Mouse (Mus musculus) liver, adult 2 months (tissue): ENCODE results near the gene Igf1r. TPM values are rescaled to one million over a fixed set of nuclear protein-coding genes. Genes with fewer than 3 reads are reported as not detected.

Source experiments
- DNase-seq: peaks from one replicate; pipeline ENCODE4 v3.0.0-alpha.2; 2011; ENCODE audit warnings: low read depth, low spot score; ENCODE audit errors: extremely low read depth
- H3K27ac ChIP-seq: fragments of 200-500 bp; replicated peaks from 2 replicates; pipeline ENCODE4 v1.5.1; 2012; ENCODE audit warnings: low read depth, mild to moderate bottlenecking, control low read depth, inconsistent platforms, low read length; ENCODE audit not compliant: insufficient read depth
- H3K27me3 ChIP-seq: fragments of 200-500 bp; 2 replicates; pipeline ENCODE4 v1.6.1; 2012; ENCODE audit warnings: mild to moderate bottlenecking, moderate library complexity, low read length, inconsistent platforms; ENCODE audit not compliant: control insufficient read depth, insufficient read depth
- H3K36me3 ChIP-seq: fragments of 200-500 bp; 2 replicates; pipeline ENCODE4 v1.6.1; 2012; ENCODE audit warnings: low read length, inconsistent platforms; ENCODE audit not compliant: control insufficient read depth, insufficient read depth
- H3K4me1 ChIP-seq: fragments of 200-500 bp; 2 replicates; pipeline ENCODE4 v1.6.1; 2011; ENCODE audit warnings: low read length; ENCODE audit not compliant: control insufficient read depth, insufficient read depth
- H3K4me3 ChIP-seq: fragments of 200-500 bp; 2 replicates; pipeline ENCODE4 v1.5.1; 2011; ENCODE audit warnings: low read depth, mild to moderate bottlenecking, control low read depth, low read length, moderate library complexity; ENCODE audit not compliant: insufficient read depth
- H3K79me2 ChIP-seq: fragments of 200-500 bp; 2 replicates; pipeline ENCODE4 v1.6.1; 2012; ENCODE audit warnings: inconsistent platforms, mild to moderate bottlenecking, low read length, moderate library complexity; ENCODE audit not compliant: control insufficient read depth, insufficient read depth
- H3K9ac ChIP-seq: fragments of 200-500 bp; 2 replicates; pipeline ENCODE4 v1.6.1; 2012; ENCODE audit warnings: low read depth, mild to moderate bottlenecking, control low read depth, inconsistent platforms, low read length
- CTCF ChIP-seq: fragments of 200-500 bp; IDR thresholded peaks from 2 replicates; pipeline ENCODE4 v1.5.1; 2011; ENCODE audit warnings: low read depth, low read length, control low read depth
- POLR2A ChIP-seq: fragments of 200-500 bp; IDR thresholded peaks from 2 replicates; pipeline ENCODE4 v1.6.1; 2011; ENCODE audit warnings: low read length, control low read depth; ENCODE audit not compliant: insufficient read depth; ENCODE audit errors: extremely low read depth
- WGBS: fragments of 180-500 bp; shearing (Covaris S2); methylation state at CpG from one replicate; pipeline ENCODE4 v1.1.7; 2018; 5-methylcytosine and 5-hydroxymethylcytosine counted together
- polyA plus RNA-seq: library from polyadenylated mRNA; depleted of rRNA; stranded (reverse); fragments of >200 nt; gene quantifications from 2 replicates; pipeline ENCODE4 v1.2.3, GENCODE M21; 2012
- total RNA-seq: library from RNA; depleted of rRNA; stranded (reverse); fragments of >200 nt; gene quantifications from 2 replicates; pipeline ENCODE4 v1.2.3, GENCODE M21; 2014

The Igf1r gene
- total and polyA plus RNA-seq, 2 experiments: 0.50 to 1.2 TPM

DNA sequence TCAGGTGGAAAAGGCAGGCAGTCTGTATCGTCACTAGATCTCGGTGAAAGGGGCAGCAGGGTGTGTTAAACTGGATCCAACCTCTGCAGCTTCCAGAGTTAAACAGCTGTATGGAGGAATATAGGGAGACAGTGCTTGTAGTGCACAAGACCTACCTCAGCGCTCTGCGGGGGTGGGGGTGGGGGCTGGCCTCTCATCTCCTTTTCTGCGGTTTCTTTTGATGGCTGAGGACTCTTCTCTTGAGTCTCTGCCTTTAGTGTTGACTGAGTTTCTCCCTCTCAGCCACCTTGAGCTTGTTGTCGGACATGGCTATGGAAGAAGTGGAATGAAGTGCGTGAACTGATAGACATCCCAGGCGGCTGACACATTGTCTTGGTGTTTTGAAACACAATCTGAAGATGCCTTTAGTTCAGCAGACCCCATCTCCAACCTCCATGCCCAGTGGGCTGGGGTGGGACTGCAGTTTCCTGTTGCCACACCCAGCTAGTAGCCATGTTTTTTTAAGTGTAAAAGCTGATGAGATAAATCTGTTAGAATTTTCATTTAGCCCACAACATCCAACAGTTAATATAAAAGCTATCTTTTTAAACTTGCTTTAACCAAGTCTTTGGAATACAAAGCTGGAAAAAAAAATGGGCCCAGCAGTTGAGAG lies 253.3 kb downstream of the Igf1r start:
- WGBS: 93% methylated on average over 8 of the region's 8 CpGs
- Histone ChIP-seq H3K36me3 (no peaks in the 10 kb centered on the region), H3K9ac (no peak overlapping the region), H3K27me3 (no peaks in the 10 kb centered on the region), H3K27ac (no peak overlapping the region), H3K4me3 (no peak overlapping the region), H3K4me1 (no peaks in the 10 kb centered on the region), H3K79me2 (no peaks in the 10 kb centered on the region)
- no peak for TF ChIP-seq CTCF
- TF ChIP-seq POLR2A: no peak
- no peak for DNase-seq

GRCm38 (mm10) chr7:68209039-68209438 lies 256.4 kb downstream of the Igf1r start:
- 85% methylated on average over 6 of the region's 6 CpGs for WGBS
- Histone ChIP-seq H3K4me3 (no peak overlapping the region), H3K79me2 (no peaks in the 10 kb centered on the region), H3K27me3 (no peaks in the 10 kb centered on the region), H3K9ac (no peak overlapping the region), H3K27ac (no peak overlapping the region), H3K4me1 (no peaks in the 10 kb centered on the region), H3K36me3 (no peaks in the 10 kb centered on the region)
- no peak for DNase-seq
- no peak for TF ChIP-seq CTCF

DNA sequence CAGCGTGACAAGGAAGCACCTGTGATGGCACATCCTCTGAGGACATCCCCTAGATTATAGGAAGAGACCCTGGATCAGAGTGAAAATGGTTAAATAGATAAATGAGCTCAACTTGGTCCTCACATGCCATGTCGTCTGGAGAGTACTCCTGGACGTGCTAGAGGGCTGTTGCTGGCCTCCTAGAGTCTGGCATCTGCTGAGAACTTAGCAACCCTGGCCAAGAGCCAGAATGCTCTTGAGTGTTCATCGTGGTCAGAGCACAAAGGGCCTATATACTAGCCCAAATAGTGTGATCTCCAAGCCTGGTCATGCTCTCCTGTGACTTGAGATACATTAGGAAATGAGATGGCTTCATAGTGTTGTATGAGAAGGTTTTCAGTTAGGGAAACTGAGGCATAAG lies 257.8 kb downstream of the Igf1r start:
- Histone ChIP-seq H3K27ac (no peak overlapping the region), H3K27me3 (no peaks in the 10 kb centered on the region), H3K79me2 (no peaks in the 10 kb centered on the region), H3K4me1 (no peaks in the 10 kb centered on the region), H3K4me3 (no peak overlapping the region), H3K9ac (no peak overlapping the region), H3K36me3 (no peaks in the 10 kb centered on the region)
- TF ChIP-seq CTCF (no peak), POLR2A (no peak)
- 79% methylated on average over 4 of the region's 4 CpGs for WGBS
- DNase-seq: no peak

GRCm38 (mm10) chr7:68211883-68212282 lies 259.3 kb downstream of the Igf1r start:
- TF ChIP-seq CTCF: no peak
- no peak for TF ChIP-seq POLR2A
- no peaks in the 10 kb centered on the region for H3K36me3 ChIP-seq
- H3K9ac ChIP-seq: no peak overlapping the region
- DNase-seq: no peak
- H3K4me1 ChIP-seq: no peaks in the 10 kb centered on the region
- H3K27ac ChIP-seq: no peak overlapping the region
- H3K4me3 ChIP-seq: no peak overlapping the region
- no peaks in the 10 kb centered on the region for H3K79me2 ChIP-seq
- WGBS: 79% methylated on average over 7 of the region's 7 CpGs
- no peaks in the 10 kb centered on the region for H3K27me3 ChIP-seq

DNA sequence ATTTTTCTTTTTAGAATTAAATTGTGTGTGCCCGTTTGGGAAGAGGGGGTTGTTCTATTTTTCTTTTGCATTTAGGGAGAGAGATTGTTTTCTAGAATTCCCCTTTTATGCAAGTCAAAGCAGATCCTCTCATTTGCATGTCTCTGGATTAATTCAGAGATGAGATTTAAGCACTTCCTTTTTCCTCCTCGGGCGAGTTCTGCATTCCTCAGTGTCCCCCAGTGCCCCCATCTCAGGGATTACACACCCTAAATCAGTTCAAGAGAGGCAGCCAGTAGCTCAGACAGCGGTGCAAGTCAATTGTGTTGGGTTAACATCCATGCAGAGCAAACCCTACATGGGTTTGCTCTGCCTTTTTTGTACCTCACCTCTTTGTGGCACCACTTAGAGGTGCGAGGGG lies 261.2 kb downstream of the Igf1r start:
- 79% methylated on average over 5 of the region's 5 CpGs for WGBS
- Histone ChIP-seq H3K27me3 (no peaks in the 10 kb centered on the region), H3K27ac (no peak overlapping the region), H3K36me3 (no peaks in the 10 kb centered on the region), H3K4me3 (no peak overlapping the region), H3K9ac (no peak overlapping the region), H3K79me2 (no peaks in the 10 kb centered on the region), H3K4me1 (no peaks in the 10 kb centered on the region)
- no peak for DNase-seq
- TF ChIP-seq CTCF: no peak
- TF ChIP-seq POLR2A: no peak

DNA sequence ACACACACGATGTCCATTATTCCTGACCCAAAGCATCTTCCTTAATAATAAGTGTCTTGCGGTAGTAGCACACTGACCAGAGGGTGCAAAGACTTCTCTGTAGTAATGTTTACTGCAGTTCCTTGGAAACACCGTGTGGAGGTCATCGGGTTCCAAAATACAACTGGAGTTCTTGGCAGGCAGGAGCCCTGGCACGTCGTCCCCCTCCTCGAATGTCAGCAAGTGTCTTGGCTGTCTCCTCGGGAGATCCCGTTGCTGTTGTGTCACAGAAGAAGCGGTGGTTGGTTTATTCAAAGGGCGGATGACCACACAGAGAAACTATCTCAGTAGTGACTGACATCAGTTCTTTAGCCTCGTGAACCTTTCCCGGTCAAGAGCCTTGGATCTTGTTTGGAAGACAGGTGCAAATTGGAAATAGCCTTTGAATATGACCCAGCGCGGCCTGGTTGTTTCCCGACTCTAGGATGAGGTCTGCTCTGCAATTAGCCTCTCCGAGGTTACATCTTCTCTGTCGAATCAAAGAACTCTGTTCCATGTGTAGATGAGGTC lies 263.0 kb downstream of the Igf1r start:
- WGBS: 89% methylated on average over 18 of the region's 18 CpGs
- H3K36me3 ChIP-seq: no peaks in the 10 kb centered on the region
- no peak overlapping the region for H3K9ac ChIP-seq
- TF ChIP-seq CTCF (no peak), POLR2A (no peak)
- no peaks in the 10 kb centered on the region for H3K27me3 ChIP-seq
- no peak overlapping the region for H3K27ac ChIP-seq
- no peak overlapping the region for H3K4me3 ChIP-seq
- H3K79me2 ChIP-seq: no peaks in the 10 kb centered on the region
- no peaks in the 10 kb centered on the region for H3K4me1 ChIP-seq
- DNase-seq: no peak
